Mouse (Mus musculus): ENCODE measurements around the gene Zbp1.

Zbp1 gene

DNA sequence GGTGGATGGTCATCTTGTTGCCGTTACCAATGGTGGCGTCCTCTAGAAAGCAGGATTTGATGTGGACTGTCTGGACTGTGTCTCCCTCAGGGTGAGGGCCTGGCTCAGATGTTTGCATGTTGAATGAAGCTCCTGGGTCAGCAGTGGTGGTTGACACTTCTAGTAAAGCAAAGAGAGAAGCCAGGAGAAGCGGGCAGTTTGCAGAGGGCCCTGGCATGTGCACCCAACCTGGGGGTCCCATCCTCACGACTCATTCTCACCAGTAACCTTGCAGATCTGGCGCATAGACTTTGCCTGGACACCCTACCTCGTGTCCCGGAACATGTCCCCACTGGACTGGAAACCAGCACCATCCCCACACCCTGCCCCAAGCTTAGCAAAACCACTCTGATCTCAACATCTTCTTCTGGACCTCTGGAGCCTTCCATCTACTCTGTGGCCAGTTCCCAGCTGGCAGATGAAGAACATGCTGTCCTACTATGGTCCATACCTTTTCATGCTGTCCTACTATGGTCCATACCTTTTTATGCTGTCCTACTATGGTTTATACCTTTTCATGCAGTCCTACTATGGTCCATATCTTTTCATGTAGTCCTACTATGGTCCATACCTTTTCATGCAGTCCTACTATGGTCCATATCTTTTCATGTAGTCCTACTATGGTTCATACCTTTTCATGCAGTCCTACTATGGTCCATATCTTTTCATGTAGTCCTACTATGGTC is 9.5 kb downstream of the Zbp1 start:
- no peak for DNase-seq

DNA sequence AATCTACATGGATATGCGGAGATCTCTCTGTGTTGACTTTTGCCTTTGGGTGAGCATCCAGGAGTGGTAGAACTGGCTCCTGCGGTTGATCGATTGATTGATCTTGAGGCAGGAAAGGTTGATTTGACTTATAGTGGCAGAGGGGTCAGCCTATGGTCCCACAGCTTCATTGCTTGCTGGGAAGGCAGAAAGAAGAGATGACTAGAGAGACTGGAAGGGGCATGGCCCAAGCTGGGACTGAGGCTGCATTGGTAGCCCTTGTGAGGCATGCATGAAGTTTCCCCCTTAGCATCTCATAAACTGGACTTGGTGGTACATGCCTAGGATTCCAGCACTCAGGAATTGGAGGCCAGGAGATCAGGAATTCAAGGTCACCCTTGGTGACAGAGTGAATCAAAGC is 11.7 kb downstream of the Zbp1 start:
- DNase-seq: no peak

DNA sequence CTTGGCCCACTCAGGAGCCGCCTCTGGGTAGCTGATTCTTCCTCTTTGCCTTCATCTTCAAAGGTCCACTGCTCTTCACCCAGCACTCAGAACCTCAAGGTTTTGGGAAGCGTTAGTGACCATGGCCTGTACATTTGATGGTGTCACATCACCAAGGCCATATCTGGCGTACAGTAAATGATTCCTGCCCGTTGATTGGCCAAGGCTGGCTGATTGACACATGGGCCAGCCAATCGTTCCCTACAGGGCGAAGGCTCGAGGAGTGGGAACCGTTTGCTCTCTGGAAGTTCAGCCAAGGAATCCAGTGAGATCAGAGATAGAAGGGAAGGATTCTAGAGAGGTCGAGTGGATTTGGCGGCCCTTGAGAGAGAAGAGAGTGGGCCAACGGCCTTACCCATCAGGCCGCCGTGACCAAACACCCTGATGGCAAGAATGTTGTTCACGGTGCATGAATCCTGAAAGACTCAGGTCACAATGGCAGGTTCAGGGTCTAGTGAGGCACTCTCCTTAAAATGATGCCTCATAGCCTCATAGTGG is 13.1 kb downstream of the Zbp1 start:
- DNase-seq: no peak

DNA sequence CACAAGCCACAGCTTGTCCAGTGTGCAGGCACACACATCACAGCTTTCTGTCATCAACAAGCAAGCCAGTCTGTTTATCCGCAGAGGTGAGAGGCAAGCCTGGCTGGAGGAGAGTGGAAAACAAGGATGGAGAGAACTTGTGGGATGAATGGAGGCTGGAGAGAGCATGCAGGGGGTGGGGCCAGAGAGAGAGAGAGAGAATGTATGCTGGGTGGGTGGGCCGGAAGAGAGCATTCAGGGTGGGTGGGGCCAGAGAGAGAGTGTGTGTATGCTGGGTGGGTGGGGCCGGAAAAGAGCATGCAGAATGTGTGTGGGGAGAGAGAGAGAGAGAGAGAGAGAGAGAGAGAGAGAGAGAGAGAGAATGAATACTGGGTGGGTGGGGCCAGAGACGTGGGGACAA is 14.1 kb downstream of the Zbp1 start:
- no peak for DNase-seq

GRCm38 (mm10) chr2:173203726-173204125 is 15.0 kb downstream of the Zbp1 start:
- no peak for DNase-seq

DNA sequence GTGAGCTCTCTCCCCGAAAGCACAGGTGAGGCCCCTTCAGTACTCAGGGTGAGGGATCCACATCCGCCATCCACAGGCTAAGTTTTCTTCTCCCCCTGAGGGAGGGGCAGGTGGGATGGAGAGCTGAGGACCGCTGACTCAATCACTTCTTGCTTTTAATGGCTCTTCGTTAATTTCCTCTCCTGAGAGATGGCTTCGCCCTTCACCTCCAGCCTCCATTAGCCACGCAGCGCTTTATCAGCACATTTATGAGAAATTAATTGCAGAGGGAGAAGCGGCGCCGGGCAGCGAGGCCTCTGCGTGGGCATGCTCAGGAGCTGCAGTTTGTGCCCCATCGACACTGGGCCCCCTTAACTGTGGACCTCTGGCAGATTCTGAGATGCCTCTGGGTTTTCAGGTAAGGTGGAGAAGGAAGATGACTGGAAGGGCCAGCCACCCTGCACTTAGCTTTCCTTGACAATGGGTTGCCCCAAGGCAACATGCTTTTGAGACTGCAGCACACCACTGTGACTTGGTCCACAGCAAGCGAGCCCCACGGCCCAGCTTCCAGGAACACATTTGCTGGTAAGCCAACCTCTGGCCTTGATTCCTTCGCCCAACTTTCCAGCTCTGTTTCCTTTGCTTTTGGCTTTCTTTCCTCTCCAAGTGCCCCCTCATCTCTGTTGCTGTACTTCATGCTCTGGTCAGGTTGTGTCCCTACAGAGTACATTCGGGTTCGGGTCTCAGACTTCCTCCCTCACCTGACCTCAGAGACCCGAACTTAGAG is 15.6 kb downstream of the Zbp1 start:
- no peak for DNase-seq

DNA sequence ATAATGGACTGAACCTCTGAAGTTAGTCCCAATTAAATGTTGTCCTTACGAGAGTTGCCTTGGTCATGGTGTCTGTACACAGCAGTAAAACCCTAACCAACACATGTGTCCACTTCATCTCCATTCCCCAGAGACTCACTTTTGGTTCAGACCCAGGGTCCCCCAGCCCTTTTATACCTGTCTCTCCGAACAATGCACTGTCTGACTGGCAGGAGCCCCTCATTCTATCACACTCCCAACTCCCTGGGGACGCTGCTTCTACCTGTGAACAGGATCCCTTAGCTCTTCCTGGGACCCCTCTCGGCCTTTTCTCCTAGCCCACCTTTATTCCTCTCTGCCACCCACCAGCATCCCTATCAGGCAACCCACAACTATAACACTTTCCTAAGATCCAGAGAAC is 23.9 kb downstream of the Zbp1 start:
- DNase-seq: no peak

DNA sequence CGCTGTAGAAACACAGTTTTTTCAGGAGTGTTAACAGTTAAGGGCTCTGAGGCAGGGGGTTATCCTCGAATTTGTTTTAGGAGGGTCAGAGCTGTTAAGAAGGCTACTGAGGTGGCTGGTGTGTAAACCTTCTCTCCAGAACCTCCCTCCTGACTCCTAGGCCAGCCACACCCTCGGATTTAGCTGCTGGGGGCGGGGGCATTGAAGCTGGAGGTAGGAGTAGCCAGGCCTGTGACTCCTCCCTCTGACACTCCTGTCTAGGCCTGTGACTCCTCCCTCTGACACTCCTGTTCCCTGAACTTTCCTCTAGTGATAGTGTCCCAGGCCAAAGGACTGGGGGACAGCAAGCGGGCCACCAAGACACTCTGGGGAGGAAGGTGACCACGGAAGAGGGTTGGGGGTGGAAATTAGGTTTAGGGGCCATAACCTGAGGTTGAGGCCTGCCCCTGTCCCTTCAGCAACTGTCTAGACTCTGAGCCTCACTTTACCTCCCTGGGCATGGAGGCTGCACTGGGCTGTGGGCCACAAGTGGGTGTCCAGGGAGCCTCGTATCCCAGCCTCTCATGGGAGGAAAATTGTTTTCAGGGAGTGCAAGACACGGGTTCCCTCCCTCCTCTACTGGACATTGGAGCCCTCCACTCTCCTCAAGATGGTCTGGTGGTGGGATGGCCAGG is 31.4 kb downstream of the Zbp1 start:
- DNase-seq: peak in 1 of 2 experiments; percentile 2

DNA sequence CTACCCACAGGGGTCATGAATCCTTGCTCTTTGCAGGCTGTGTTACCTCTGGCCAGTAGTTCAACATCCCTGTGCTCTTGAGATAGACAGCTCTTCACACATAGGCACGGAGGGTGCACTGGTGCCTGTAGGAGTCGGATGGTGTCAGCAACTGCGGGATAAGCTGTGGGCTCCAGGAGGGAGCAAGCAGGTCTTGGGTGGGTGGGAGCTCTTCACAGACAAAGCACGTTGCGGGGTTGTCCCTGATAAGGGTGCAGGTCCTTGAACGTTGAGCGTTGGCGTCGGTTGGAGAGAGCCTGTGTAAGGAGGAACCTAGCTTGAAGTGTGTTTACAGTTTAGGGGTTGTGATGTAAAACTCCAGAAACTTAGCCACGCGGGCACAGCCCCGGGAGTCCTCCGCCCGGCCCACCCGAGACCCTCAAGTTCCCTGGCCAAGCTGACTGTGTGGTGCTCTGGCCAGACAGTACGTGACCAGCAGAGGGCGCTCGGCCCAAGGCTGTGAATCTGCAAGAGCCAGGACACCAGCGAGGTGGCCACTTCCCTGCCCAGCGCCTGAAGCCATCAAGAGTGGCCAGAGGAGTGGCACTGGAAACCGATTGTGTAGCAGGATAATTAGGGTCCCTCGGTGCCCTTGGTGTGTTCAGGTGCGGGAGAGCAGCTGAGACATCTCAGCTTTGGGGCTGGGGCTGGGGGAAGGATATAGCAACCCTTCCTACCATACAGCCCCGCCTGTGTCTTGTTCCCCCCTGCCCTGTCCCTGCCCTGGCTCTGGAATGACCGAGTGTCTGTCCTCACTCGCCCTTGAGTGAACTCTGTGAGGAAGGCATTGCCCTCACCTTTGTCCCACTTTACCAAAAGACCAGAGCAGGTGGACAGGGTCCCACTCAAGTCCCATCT is 32.4 kb downstream of the Zbp1 start:
- peak; percentile 59 to 85 for DNase-seq

DNA sequence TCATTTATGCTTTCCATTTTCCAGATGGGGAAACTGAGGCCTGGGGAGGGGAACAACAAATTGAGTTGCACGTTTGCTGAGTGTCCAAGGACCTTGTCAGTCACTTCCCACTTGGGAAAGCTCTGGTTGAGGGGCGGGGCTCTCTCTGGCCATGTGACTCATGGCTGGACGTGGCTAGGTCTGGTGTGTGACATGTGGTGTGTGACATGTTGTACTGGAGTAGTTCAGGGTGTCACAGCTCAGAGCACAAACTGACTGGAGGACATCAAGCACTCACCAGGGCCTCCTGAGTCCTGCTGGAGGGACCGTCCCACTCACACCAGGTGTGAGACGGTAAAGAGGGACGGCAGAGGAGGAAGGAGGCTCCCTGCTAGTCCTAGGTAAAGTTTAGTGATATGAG is 33.4 kb downstream of the Zbp1 start:
- DNase-seq: no peak

DNA sequence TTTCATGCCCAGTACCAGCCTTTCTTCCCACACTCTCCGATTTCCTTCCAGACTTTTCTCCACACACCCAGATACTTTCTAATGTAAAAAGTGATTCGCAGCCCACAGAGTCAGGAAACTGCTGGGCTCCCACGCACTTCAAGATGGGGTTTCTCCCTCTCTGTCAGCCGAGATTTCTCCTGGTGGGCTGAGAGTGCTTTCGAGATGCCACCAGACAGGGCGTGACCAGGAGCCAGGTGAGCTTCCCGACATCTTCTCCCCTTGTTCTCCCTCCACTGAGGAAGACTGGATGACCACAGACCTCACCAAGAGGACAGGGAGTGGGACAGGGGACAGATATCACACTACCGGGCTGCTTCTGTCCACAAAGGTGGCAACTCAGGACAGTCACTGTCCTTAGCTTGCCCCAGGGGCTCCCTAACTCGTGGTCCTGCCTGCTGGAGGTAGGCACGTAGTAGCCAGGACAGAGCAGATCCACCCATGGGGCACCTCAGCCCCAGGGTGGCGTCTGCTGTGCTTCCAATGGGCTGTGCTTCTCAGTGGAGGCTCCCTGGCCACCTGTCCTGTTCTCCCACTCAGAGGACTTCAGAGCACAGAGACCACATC is 34.1 kb downstream of the Zbp1 start:
- DNase-seq: peak in 1 of 2 experiments; percentile 3

- peak; percentile 25 to 70 for DNase-seq
Measured at GRCm38 (mm10) chr2:173183836-173184460, 34.8 kb downstream of the Zbp1 start.

GRCm38 (mm10) chr2:173183311-173183710 is 35.4 kb downstream of the Zbp1 start:
- no peak for DNase-seq

DNA sequence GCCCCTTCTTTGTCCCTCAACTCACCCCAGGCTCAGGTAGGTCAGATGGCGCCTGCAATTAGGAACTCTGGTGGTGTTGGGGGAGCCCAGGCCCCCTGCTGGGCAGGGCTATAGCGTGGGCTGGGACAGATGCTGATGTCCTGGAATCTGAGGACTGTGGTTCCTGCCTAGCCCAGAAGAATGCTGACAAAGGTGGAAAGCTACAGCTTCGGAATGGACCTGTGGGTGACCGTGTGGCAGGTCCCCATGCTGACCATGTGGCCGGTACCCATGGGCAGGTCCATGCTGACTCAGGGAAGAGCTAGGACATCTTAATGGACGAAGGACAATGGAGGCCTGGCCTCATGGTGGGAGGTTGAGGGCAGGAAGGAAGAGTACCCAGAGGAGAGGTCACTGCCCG is 35.9 kb downstream of the Zbp1 start:
- DNase-seq: no peak

DNA sequence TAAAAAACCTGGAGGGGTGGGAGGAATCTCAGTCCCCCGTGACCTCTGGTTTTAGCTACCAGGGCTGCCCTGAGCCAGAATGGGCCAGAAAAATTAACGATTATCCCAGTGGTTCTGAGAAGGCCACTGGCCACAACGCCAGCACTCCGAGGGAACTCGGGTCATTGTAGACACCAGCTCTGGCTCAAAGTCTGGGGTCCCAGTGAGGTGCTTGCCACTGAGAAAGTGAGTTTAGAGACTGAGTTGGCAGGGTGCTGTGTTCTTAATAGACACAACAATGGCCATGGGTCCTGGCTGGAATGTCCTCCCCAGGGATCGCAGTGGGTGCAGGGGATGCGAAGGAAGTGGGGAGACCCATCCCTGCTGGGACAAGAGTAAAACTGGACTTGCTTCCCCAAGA is 36.8 kb downstream of the Zbp1 start:
- no peak for DNase-seq

- DNase-seq: no peak
Measured at GRCm38 (mm10) chr2:173181486-173181885, 37.2 kb downstream of the Zbp1 start.

DNA sequence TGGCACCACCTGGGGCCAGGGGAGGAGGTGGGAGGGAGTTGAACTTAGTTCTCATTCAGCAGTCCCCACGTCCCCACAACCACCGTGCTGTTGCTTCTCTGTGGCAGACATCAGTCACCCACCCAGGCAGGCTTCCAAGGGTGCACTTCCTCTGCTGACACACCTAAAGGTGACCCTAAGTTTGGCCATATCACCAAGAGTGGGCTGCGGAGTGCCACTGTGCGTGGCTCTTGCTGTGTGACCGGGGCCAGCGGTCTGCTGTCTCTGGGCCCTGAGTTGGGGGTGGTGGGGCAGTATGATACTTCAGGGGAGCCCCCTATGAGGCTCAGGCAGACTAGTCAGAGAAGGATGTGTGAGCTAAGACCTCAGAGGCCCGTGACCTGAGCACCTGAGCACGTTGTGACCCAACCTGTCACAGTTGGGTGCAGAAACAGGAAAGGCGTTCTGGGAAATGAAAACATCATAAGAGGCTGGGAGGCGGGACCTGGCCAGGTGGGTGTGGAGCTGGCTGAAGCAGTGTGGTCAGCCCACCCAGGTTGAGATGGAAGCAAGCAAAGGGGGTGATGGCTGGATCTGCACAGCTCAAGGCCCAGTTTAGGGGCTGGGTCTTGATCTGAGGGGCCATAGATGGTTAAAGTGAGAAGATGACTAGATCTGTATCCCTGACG is 37.9 kb downstream of the Zbp1 start:
- DNase-seq: no peak

DNA sequence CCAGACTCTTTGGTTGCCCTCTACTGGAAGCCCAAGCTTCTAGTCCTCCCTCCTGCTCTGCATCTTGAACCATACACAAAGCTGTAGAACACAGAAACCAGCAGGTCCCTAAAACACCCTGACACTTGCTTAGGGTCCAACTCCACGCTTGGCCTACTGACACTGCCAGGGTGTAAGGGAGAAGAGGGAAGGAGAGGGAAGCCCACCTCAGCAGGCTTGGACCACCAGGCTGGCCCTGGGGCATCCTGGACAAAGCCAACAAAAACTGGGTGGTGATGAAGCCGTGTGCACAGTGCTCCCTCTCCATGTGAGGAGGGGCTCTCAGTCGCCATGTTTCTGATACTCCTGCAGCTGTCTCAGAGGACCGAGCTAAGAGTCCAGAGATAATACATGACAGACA is 38.7 kb downstream of the Zbp1 start:
- DNase-seq: no peak

- DNase-seq: no peak
Measured at GRCm38 (mm10) chr2:173179046-173179445, 39.7 kb downstream of the Zbp1 start.

- DNase-seq: no peak
Measured at GRCm38 (mm10) chr2:173177951-173178350, 40.8 kb downstream of the Zbp1 start.

GRCm38 (mm10) chr2:173177481-173177880 is 41.2 kb downstream of the Zbp1 start:
- DNase-seq: no peak

All from spleen, adult 18-20 months (tissue).